Mouse (Mus musculus) olfactory bulb, adult 2 months (tissue): Measurements from ENCODE around the gene Tcf19.

Experiments
- CTCF ChIP-seq: fragments of 200-500 bp; IDR thresholded peaks from 2 replicates; pipeline ENCODE4 v1.5.1; 2012; ENCODE audit warnings: low read depth, mild to moderate bottlenecking, low read length, moderate library complexity; ENCODE audit not compliant: insufficient read depth
- POLR2A ChIP-seq: fragments of 200-500 bp; IDR thresholded peaks from 2 replicates; pipeline ENCODE4 v1.6.1; 2012; ENCODE audit warnings: mild to moderate bottlenecking, low read depth, low read length, moderate library complexity; ENCODE audit not compliant: insufficient read depth

GRCm38 (mm10) chr17:35513886-35514285, 2.7 kb downstream of the Tcf19 start:
- no peak for TF ChIP-seq CTCF
- TF ChIP-seq POLR2A: no peak
